Mouse (Mus musculus) monocyte, adult 2 months (primary cell): Measurements from ENCODE around the gene Higd1b.

Source experiments
- DNase-seq, 2 experiments: peaks; one replicate each; pipeline ENCODE4 v3.0.0; 2022; ENCODE audit warnings: low spot score in 2 of 2, low read depth in 1 of 2

The Higd1b gene

DNA sequence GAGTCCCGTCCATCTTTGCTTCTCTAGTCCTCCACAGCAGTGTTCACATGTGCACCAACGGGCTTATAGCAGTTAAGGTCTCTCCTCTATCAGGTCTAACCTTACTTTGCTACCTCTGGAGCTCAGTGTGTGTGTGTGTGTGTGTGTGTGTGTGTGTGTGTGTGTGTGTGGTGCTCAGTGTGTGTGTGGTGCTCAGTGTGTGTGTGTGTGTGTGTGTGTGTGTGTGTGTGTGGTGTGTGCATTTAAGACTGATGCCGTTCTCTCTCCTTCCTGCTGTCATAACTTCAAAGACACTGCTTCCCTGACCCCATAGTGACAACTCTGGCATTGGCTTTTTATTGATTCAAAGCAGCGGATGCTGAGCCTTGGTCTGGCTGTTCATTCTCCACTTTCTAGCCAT, at the start of gene Higd1b:
Gene Higd1b, plus strand, starts transcription at position 301 of the 400 bp plus-strand sequence.
- no peak for DNase-seq

DNA sequence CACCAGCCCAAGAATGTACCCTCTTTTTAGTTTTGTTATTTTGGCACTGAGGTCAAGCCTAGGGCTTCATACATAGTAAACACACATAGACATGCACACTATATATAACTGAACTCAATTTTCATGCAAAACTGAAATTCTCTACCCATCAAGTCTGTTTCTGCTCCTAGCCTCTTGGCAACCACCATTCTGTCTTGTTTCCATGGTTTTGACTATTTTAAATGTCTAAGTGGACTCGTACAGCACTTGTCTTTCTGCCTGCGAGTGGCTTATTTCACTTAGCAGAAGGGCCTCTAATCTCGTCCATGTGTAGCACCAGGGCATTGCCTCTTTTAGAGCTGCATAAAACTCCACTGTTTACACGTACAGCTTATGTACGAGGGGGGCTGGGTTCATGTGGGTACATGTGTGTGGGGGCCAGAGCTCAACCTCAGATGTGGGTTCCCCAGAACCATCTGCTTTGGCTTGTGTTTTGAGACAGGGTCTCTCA, 47.9 kb upstream of the Higd1b start:
- DNase-seq = no peak

DNA sequence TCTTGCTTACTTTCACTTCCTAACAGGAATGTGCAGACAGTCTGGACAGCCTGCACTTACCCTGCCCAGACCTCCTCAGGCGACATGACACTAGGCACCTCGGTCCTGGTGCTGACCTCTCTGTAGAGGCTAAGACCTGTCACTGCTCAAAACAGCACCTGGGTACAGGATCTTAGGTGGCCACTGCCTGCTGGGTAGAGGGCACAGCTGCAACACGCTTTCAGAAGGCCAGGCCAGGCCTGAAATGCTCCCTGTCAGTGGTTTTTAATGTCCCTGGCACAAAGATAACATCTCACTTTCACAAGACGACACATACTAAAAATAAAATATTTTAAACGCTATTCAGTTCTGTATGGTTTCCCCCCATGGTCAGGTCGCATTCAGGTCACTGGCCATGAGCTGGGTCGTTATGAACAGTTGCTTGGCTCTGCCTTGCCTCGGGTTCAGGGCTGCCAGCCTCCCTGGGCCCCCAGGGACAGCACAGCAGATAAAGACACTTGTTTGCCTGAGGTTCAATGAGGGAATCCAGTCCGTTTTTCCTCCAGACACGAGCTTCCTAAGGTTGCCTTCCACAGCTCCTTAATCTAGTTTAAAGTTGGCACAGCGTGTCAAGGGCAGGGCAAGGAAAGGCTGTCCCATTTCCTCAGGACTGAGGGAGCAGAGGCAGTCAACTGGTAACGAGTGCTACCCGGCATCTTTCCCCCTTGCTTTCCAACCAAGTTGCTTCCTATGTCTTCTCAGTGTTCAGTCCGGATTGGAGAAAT, 43.8 kb upstream of the Higd1b start:
- no peak for DNase-seq

DNA sequence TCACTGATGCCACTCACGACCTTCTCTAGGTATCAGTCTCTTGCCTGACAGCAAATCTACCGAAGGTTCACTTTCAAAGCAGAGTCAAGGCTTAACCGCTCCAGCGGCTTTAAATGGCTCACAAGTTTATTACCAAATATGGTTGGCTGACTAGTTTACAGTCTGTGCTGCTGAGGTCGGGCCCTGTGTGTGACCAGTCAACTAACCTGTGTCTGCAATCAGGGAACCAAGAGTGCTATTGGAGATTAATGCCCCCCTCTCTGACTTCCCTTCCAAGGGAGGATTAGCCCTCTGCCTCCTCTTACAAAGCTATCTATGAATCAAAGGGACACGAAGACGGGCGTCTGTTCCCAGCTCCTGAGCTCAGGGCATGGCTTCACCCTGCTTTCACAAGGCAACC, 41.5 kb upstream of the Higd1b start:
- no peak for DNase-seq

DNA sequence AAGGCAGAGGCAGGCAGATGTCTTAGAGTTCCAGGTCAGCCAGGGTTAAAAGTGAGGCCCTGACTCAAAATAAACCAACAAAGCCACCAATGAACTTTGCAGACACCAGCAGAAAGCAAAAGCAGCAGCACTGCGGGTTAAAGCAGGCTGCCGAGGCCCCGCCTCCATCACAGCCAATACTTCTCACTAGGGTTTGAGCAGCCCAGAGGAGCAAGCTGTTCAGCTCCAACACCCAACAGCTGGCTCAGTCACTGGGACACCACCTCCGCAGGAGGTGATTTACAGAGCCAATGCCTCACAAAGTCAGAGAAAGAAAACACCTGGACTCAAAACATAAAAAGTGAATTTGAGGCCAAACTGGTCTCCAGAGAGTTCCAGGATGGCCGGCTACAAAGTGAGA, 32.2 kb upstream of the Higd1b start:
- DNase-seq = no peak

DNA sequence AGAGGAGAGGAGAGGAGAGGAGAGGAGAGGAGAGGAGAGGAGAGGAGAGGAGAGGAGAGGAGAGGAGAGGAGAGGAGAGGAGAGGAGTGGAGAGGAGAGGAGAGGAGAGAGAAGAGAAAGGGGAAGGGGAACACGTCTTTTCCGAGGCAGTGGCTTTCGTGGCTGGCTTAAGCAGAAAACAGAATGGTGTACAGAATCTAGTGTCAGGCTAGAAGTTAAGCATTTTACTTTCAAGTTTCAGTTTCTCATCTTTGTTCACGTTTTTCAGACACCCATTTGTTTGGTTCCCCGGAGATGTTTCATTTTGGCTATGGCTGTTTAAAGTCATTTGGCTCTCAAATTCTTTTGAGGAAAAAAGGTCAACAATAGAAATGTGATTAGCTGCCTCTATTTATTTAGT, 27.4 kb upstream of the Higd1b start:
- DNase-seq = no peak

DNA sequence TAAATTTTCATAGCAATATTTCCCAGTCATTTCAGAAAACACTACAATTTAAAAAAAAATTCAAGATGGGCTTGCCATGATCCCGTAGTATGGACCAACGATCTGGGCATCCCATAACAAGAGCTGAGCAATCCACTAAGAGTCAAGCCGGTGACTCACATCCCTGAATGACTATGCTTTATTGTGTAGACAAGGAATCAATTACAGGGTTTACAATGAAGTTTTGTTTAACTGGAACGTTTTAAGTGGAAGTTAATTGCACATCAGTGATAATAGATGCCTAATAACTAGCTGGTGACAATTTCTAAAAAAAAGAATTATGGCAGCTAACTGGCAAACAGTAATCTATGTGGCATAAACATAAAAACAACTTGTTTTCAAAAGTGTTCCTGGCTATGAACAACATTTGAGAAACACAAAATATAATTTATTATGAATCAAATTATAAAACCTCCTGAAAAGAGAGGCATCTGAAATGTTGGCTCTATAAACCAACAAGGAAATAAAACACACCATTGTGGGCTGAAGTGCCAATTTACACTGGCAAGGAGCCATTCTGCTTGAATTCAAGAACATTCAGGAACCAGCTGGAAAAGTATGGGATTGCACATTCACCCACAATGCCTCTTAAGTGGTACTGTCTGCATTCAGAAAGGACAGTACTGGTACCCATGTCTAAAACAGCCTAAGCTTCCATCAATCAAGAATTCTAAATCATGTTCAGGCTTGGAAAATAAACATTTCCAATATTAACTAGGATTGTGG, 24.7 kb upstream of the Higd1b start:
- no peak for DNase-seq

DNA sequence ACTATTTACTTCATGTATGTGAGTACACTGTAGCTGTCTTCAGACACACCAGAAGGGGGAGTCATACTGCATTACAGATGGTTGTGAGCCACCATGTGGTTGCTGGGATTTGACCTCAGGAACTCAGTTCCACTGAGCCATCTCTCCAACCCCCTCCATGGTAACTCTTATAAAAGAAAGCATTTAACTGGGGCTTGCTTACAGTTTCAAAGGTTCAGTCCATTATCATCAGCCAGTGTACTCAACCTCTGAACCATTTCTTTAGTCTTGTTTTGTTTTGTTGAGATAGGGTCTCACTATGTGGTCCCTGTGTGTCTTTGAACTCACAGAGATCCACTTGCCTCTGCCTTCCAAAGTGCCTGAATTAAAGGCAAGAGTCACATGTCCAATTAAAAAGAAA, 20.8 kb upstream of the Higd1b start:
- no peak for DNase-seq

DNA sequence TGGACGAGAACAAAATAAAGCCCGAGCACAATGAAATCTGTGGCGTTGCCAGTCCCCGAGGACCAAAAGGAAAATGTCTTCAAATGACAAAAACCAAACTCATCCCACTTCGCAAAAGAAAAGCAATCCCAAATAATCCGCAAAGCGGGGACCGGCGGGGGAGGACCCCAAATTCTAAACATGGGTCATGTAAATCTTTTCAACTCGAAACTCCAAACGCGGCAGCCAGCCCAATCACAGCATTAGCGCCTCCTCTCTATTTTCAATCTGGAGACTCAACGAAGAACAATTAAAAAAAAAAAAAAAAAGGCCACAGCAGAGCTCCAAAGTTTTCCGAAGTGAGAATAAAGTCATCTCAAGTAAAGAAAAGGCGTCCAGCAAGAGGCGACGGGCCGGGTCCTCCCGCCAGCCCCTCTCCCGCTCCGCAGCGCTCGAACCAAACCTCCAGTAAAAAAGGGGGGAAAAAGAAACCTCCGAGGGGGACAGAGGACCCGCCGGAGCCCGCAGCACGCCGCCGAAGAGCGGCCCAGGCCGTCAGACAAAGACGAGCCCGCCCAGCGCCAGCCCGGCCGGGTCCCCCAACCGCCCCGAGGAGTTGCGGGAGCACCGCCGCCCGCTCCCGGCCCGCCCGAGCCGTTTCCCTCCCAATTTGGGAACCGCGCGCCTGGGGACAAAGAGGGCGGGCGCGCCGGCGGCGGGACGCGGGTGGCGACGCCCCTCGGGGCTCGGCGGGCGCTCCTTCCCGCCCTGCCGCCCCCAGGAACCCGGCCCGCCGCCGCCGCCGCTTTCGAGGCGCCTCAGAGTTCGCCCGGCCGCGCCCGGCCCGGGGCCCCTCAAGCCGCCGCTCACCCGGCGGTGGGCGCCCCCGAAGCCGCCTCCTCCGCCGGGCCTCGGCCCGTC, 17.3 kb upstream of the Higd1b start:
- no peak for DNase-seq

DNA sequence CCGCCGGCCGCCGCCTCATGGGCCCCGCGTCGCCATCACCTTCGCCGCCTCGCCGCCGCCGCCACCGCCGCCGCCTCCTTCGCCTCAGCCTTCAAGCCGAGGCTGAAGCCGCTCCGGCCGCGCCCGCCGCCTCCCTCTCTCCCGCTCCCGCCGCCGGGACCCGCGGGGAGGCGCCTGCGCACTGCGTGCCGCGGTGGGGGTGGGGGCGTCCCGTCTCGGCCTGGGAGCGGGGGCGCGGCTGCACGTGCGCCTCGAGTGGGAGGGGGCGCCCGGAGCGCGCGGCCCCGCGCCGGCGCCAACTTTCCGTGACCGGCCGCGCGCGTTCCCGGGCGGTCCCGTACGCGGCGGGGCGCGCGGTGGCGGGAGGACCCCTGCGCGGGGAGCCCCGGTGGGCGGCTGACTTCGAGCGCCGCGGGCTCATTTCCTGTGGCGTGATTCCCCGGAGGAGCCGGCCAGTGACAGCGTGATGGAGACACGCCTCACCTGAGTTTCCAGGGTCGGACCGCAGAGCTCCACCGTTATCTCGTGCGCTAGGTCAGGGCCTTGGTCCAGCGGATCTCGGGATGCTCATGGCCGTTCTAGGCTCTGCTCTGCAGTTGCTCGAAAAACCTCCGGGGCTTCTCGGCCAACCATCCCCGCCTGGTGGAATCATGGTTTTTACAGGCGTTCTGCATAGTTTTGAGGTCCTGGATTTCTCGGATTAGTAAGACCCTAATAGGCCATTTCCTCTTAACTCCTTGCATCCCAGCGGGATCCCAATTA, 16.4 kb upstream of the Higd1b start, which contains the start of gene Gjc1:
Gene Gjc1, minus strand, starts transcription at position 680 of the 762 bp plus-strand sequence.
- no peak for DNase-seq

DNA sequence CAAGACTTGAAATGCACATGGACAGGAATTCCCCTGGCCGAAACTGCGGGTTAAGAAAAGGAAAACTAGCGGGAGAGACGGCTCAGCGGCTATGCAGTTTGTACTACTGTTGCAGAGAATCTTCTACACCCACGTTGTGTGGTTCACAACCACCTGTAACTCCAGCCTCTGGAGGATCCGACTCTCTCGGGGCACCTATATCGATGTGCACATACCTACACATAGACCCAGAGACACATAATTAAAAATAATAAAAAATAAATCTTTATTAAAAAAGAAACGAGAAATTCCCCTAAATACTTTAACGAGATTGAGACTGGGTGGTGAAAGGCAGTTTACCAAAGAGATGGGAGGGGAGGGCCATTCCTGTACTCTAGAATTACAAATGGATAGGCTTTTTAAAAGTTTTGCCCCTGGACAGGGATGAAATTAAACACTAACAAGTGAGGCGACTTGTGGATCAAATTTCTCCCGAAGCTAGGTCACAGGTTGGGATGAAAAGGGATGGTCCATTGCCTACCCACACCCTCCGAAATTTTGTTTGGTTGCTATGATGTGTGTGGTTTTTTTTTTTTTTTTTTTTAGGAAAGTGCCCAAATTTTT, 15.8 kb upstream of the Higd1b start:
- no peak for DNase-seq

DNA sequence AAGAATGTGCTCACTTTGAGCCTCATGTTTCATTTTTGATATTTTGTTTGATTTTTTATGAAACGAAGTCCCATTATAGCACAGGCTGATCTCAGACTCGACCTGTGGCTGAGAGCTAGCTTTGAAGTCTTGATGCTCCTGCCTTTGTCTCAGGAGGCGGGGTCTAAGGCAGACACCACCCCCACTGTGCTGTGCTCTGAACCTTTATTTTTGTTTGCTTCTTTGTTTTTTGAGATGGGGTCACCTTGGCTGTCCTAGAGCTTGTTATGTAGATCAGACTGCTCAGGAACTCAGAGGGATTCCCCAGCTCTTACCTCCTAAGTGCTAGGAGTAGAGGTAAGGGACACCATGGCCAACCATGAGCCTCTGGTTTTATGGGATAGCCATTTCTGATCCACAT, 15.2 kb upstream of the Higd1b start:
- DNase-seq = no peak

DNA sequence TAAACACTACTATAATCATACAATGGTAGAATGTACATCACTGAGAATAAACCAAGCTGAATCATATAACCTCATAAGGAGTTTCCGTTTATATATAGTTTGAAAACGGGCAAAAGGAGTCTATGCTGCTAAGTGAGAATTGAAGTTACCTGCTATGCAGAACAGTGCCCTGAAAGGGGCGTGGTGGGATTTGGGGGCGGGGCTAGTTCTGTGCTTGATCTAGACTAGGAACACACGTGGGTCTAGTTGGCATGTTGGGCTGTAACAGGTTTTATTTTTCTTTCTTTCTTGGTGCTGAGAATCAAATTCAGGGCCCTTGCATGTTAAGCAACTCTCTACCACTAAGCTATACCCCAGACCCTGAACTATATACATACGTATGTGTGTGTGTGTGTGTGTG, 14.4 kb upstream of the Higd1b start:
- no peak for DNase-seq

DNA sequence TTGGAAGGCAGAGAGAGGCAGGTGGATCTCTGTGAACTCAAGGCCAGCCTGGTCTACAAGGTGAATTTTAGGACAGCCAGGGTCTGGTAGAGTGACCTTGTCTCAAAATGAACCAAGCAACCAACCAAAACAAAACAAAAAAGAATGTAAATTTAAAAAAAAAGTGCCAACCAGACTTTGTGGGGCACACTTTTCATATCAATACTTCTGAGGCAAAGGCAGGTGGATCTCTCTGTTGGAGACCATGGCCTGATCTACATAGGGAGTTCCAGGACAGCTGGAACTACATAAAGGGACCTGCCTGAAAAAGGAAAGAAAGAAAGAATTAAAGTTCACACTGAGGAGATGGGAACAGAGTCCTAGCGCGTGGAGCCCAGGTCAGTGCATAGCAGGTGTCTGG, 9.2 kb upstream of the Higd1b start:
- DNase-seq = no peak

DNA sequence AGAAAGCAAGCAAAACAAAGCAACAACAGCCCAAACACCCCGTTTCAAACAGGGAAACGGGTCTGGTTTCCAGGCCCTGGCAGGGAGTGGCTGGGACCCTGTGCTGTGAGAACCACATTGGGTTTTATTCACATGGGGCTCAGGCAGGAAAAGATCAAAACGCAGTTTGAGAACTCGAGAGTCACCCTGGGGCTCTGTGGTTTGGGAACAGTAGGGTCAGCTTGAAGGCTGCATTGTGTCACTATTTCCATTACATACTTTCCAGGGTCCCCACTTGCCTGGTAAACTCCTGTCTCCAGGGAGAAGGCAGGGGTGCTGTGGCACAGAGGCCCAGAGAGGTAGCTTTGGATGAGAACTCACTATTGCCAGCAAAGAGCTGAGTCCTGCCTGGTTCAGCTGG, 8.6 kb upstream of the Higd1b start:
- no peak for DNase-seq

DNA sequence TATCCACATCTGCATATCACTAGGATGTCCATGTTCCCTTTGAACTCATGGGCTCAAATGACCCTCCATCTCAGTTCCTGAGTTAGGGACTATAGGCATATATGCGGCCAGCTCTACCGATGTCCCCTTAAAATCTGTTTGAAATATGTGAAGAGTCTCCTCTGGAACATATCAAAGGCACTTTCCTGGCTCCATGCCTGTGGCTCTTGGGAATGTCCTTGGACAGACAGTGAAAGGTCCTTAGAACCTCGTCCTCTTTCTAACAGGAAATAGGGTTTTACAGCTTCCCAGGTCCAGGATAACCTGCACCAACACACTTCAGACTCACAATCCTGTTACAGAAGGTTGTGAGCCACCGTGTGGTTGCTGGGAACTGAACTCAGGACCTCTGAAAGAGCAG, 5.4 kb upstream of the Higd1b start:
- DNase-seq = no peak

DNA sequence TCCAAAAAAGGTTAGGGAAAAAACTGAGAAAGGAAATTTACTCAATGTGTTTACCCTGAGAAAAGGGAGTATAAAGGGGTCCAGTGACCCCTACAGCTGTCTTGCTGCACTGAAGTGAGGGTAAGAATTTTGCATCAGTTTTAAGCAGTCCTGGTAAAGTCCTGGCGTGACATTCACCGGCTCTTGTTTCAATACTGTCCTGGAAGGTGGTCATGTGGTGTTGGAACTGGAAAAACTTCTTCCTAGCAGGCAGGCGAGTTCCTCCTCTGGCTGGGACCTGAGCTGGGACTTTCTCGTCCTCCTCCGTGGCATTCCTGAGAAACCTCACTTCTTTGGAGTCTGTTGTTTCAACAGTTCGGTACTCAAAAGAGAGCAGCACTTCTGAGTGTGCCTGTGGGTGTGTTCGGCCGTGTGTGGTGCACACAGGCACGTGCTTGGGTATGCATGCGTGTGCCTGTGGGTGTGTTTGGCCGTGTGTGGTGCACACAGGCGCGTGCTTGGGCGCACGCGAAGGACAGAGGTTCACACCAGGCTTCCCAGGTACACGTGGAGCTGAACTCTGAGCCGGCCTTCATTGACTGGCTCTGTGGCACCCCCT, 2.9 kb upstream of the Higd1b start:
- no peak for DNase-seq

DNA sequence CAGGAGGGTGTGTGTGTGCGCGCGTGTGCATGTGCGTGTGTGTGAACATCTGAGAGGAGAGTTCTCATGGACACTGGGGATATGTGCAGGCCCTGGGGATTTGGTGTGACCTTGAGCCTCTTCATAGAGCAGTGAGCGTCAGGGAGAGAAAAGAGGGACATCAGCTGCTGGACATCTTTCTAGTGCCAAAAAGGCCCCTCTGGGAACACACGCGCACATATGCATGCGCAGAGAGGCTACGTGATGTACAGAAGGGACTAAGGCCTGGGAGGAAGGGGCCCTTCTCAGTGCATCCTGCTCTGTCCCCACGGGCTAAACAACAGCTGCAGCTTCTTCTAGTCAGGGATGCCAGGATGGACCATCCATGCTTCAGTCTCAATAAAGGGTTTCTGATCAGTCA, 1.4 kb upstream of the Higd1b start:
- no peak for DNase-seq

DNA sequence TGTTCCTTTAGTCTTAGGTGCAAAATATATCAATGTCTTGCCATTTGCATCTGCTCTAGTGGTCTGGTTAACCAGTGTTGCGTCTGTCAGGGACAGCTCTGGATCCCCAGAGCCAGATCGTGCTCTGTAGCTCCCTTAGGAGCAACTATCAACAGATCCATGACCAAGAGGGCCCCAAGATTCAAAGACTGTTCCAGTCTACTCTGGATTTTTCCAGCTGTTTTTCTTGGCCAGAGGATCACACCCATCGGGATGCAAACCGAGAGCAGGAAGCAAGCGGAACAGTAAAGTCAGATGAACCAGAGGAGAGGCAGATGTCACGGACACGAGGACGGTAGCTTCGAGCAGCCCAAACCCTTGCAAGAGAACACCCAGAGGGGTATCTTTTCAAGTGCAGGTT, 497 bp downstream of the Higd1b start:
- no peak for DNase-seq

DNA sequence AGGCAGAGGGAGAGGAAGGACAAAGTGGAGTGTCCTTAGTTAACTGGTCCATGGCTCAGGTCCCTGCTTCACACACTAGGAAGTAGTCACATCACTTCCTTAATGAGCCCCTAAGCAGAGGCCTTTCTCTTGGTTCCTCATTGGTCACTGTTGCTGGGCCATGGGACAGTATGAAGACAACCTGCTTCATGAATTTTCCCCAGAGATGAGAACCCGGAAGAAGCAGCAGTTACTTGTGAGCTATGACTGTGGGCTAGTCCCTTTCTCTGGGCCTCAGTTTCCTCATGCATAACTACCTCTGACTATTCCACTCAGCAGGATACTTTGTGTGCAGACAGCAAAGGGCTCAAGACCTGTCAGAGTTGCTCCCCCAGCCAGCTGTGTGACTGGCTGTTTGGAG, 1.7 kb downstream of the Higd1b start:
- DNase-seq = no peak
